9 mouse cellular contexts compared by ENCODE assay signal in genomic region chr7:131539979-131540378, GRCm38 (mm10). TPM values are rescaled to one million over a fixed set of nuclear protein-coding genes. Genes with fewer than 3 reads are reported as not detected.
DNase-seq lines count a peak whose midpoint lies in the region; ATAC-seq and TF ChIP-seq lines count a peak whose summit lies in the region.
"Had no signal": no experiment of that assay in that cellular context is flagged by ENCODE, and none has a peak within 500 bp of the region (broad histone marks: within the 10 kb centered on the region; RNA-seq: fewer than 3 reads in every experiment).

No protein-coding gene starts in this region.

- no peaks in the 10 kb centered on the region for H3K36me3 ChIP-seq in embryonic facial prominence, embryonic 10.5 days (replicated peaks)
- no peaks in the 10 kb centered on the region for H3K36me3 ChIP-seq in liver, embryonic 14.5 days (replicated peaks; ENCODE audit: control insufficient read depth, insufficient read depth, low read depth)

- DNase-seq in CD4-positive, CD25-positive, alpha-beta regulatory T cell, adult 2 months (ENCODE audit: low read depth, low spot score), result peak; percentile 85
- peak; percentile 74 for DNase-seq in adrenal gland, adult 8-10 months
- peak; percentile 90 for DNase-seq in embryonic facial prominence, embryonic 10.5 days (ENCODE audit: low spot score)
- peak; percentile 33 to 74 for DNase-seq in heart, adult 9 months (ENCODE audit: low spot score in 2 of 2)
- peak; percentile 89 for DNase-seq in kidney, postnatal 14 days
- peak; percentile 19 to 30 (median 27) for DNase-seq in liver, embryonic 14.5 days (ENCODE audit: low read depth in 3 of 3, low spot score in 3 of 3)
- peak; percentile 66 for DNase-seq in ovary, postnatal 10 days (ENCODE audit: low spot score)
- peak; percentile 49 to 80 for DNase-seq in thymus, postnatal 10 days (ENCODE audit: low spot score in 2 of 2)

- H3K9me3 ChIP-seq in embryonic facial prominence, embryonic 10.5 days, result no peaks in the 10 kb centered on the region
- H3K9me3 ChIP-seq in liver, embryonic 14.5 days (ENCODE audit: control insufficient read depth, low read length), result no peaks in the 10 kb centered on the region

- no peak overlapping the region for H3K27ac ChIP-seq in embryonic facial prominence, embryonic 10.5 days (replicated peaks)
- no peak overlapping the region for H3K27ac ChIP-seq in liver, embryonic 14.5 days

- no peak overlapping the region for H3K4me3 ChIP-seq in embryonic facial prominence, embryonic 10.5 days
- H3K4me3 ChIP-seq in liver, embryonic 14.5 days (ENCODE audit: insufficient read depth in 1 of 2, low read depth in 2 of 2, low read length in 2 of 2), result no peak overlapping the region
- H3K4me3 ChIP-seq: erythroblast, embryonic 14.5 days had no signal

- no peak for TF ChIP-seq EP300 in liver, embryonic 14.5 days (IDR thresholded peaks at IDR 0.05; ENCODE audit: low read depth)

- H3K4me1 ChIP-seq in embryonic facial prominence, embryonic 10.5 days, result peaks cover 33% of the 10 kb centered on the region
- no peaks in the 10 kb centered on the region for H3K4me1 ChIP-seq in liver, embryonic 14.5 days (replicated peaks; ENCODE audit: control insufficient read depth in 2 of 2, insufficient read depth in 2 of 2, low read length in 1 of 2)

- no peak for ATAC-seq in liver, embryonic 14.5 days (ENCODE audit: insufficient read depth)

- H3K4me2 ChIP-seq in liver, embryonic 14.5 days (ENCODE audit: low read depth), result no peak overlapping the region

- no peak overlapping the region for H3K9ac ChIP-seq in liver, embryonic 14.5 days (replicated peaks)

- peaks cover 91% of the 10 kb centered on the region for H3K27me3 ChIP-seq in embryonic facial prominence, embryonic 10.5 days (replicated peaks; ENCODE audit: low read depth, poor library complexity, severe bottlenecking)
- H3K27me3 ChIP-seq in liver, embryonic 14.5 days (ENCODE audit: control insufficient read depth, insufficient read depth, low read length), result peaks cover 54% of the 10 kb centered on the region

- peak; percentile 78 for TF ChIP-seq CTCF in liver, embryonic 14.5 days (IDR thresholded peaks at IDR 0.05; ENCODE audit: low read depth)

- 0% methylated on average over 7 of the region's 7 CpGs for WGBS in embryonic facial prominence, embryonic 10.5 days
- WGBS in liver, embryonic 14.5 days (ENCODE audit: insufficient replicate concordance), result under 1% methylated on average over 7 of the region's 7 CpGs

RNA-seq across cellular contexts. Expression of gene Hmx3, which starts 2.7 kb away (rescaled TPM):
- total RNA-seq in adrenal gland, adult 8-10 months (2022), result not detected
- 0.10 and 0.44 TPM in 2 replicates for polyA plus RNA-seq in embryonic facial prominence, embryonic 10.5 days (2016; fragmentation: Nextera tagmentation; extraction: Ambion mirVana)
- polyA plus RNA-seq in liver, embryonic 14.5 days (2012; rRNA removed), result not detected in 2 replicates
- polyA plus RNA-seq in liver, embryonic 14.5 days (2014; fragmentation: Nextera tagmentation; extraction: Ambion mirVana), result not detected in 2 replicates
- polyA plus RNA-seq: erythroblast, embryonic 14.5 days had no signal

RNA-seq across cellular contexts. Expression of gene Hmx2, which starts 8.6 kb away (rescaled TPM):
- total RNA-seq in adrenal gland, adult 8-10 months (2022), result not detected
- 0.27 and 0.44 TPM in 2 replicates for polyA plus RNA-seq in embryonic facial prominence, embryonic 10.5 days (2016; fragmentation: Nextera tagmentation; extraction: Ambion mirVana)
- not detected in 2 replicates for polyA plus RNA-seq in liver, embryonic 14.5 days (2012; rRNA removed)
- not detected in 2 replicates for polyA plus RNA-seq in liver, embryonic 14.5 days (2014; fragmentation: Nextera tagmentation; extraction: Ambion mirVana)
- polyA plus RNA-seq: erythroblast, embryonic 14.5 days had no signal

RNA-seq across cellular contexts. Expression of gene Bub3, which starts 20.0 kb away (rescaled TPM):
- 10 to 100 TPM; 68.7 to 79.5 (median 71.3) TPM for total RNA-seq in adrenal gland, adult 8-10 months (2022)
- polyA plus RNA-seq in embryonic facial prominence, embryonic 10.5 days (2016; fragmentation: Nextera tagmentation; extraction: Ambion mirVana), result 312 and 325 TPM in 2 replicates
- polyA plus RNA-seq in liver, embryonic 14.5 days (2012; rRNA removed), result 67.4 and 84.4 TPM in 2 replicates
- 105 and 110 TPM in 2 replicates for polyA plus RNA-seq in liver, embryonic 14.5 days (2014; fragmentation: Nextera tagmentation; extraction: Ambion mirVana)

Comparison
In these comparisons a context has a peak if more than half of its experiments do, and no peak if none do; other contexts are left out.
1. DNase-seq: peak in every context shown above with its lines; median percentile 90 in embryonic facial prominence, embryonic 10.5 days; 89 in kidney, postnatal 14 days; 85 in CD4-positive, CD25-positive, alpha-beta regulatory T cell, adult 2 months; 74 in adrenal gland, adult 8-10 months; 66 in ovary, postnatal 10 days; 64 in thymus, postnatal 10 days; 54 in heart, adult 9 months; 27 in liver, embryonic 14.5 days.